Comparison of ENCODE assay signal across 8 mouse cellular contexts in the genomic region with DNA sequence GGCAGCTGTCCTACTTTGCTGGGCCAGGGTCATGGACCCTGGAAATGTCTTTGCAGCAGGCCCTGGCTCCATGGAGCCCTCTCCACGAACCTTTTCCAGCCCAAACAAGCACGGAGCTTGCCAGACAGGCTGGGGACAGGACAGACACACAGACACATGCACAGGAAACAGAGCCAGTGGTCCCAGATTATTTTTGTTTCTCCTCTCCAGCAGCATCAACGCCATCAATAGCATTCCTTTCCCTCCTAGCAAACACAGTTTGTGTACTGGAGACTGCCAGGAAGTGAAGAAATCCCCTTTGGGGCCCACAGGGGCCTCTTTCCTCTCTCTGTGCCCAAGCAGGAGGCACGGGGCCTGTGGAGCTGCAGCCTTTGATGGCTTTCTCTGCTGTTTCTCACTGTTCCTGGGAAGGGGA.
DNase-seq lines count a peak whose midpoint lies in the region; ATAC-seq lines count a peak whose summit lies in the region.
"Had no signal": no experiment of that assay in that cellular context is flagged by ENCODE, and none has a peak within 500 bp of the region (broad histone marks: within the 10 kb centered on the region; RNA-seq: fewer than 3 reads in every experiment).

No protein-coding gene starts in this region.

- H3K27ac ChIP-seq in forebrain, embryonic 15.5 days (replicated peaks), result peak overlapping the region; percentile 23; the same call in 1 of the 2 replicates
- H3K27ac ChIP-seq in lung, embryonic 15.5 days, result peak overlapping the region; percentile 8; the same call in 1 of the 2 replicates
- peak overlapping the region; percentile 51 for H3K27ac ChIP-seq in stomach, embryonic 16.5 days (ENCODE audit: low read length)
- H3K27ac ChIP-seq: macrophage had no signal

- no peaks in the 10 kb centered on the region for H3K4me1 ChIP-seq in forebrain, embryonic 15.5 days
- H3K4me1 ChIP-seq in lung, embryonic 15.5 days, result peaks cover 12% of the 10 kb centered on the region
- H3K4me1 ChIP-seq in stomach, embryonic 16.5 days (ENCODE audit: control insufficient read depth, insufficient read depth, low read length), result peaks cover 10% of the 10 kb centered on the region

- no peak overlapping the region for H3K4me3 ChIP-seq in forebrain, embryonic 15.5 days
- no peak overlapping the region for H3K4me3 ChIP-seq in lung, embryonic 15.5 days
- no peak overlapping the region for H3K4me3 ChIP-seq in stomach, embryonic 16.5 days (replicated peaks; ENCODE audit: low read length)

- no peaks in the 10 kb centered on the region for H3K36me3 ChIP-seq in forebrain, embryonic 15.5 days
- H3K36me3 ChIP-seq in lung, embryonic 15.5 days, result no peaks in the 10 kb centered on the region
- H3K36me3 ChIP-seq in stomach, embryonic 16.5 days (ENCODE audit: control insufficient read depth, insufficient read depth, low read length), result no peaks in the 10 kb centered on the region

- no peak overlapping the region for H3K4me2 ChIP-seq in forebrain, embryonic 15.5 days (replicated peaks)
- no peak overlapping the region for H3K4me2 ChIP-seq in lung, embryonic 15.5 days
- no peak overlapping the region for H3K4me2 ChIP-seq in stomach, embryonic 16.5 days (ENCODE audit: low read depth, low read length)

- H3K9ac ChIP-seq in forebrain, embryonic 15.5 days (replicated peaks), result no peak overlapping the region
- no peak overlapping the region for H3K9ac ChIP-seq in lung, embryonic 15.5 days
- H3K9ac ChIP-seq in stomach, embryonic 16.5 days (ENCODE audit: low read length), result peak overlapping the region; percentile 58

- intact Hi-C loops in heart, postnatal 14 days (cut with DNase I), result no loop called here

- ATAC-seq in forebrain, embryonic 15.5 days (replicated peaks), result no peak
- ATAC-seq in lung, embryonic 15.5 days (ENCODE audit: borderline replicate concordance, extremely low read depth, low FRiP score, low TSS enrichment), result peak; percentile 23; the same call in 1 of the 2 replicates
- ATAC-seq in stomach, embryonic 16.5 days (ENCODE audit: insufficient read depth, low FRiP score), result no peak

- no peaks in the 10 kb centered on the region for H3K9me3 ChIP-seq in forebrain, embryonic 15.5 days
- no peaks in the 10 kb centered on the region for H3K9me3 ChIP-seq in lung, embryonic 15.5 days
- H3K9me3 ChIP-seq in stomach, embryonic 16.5 days (replicated peaks; ENCODE audit: control insufficient read depth, low read length), result no peaks in the 10 kb centered on the region

- 5% methylated on average over 4 of the region's 4 CpGs for WGBS in forebrain, embryonic 15.5 days
- 3% methylated on average over 4 of the region's 4 CpGs for WGBS in lung, embryonic 15.5 days
- 5% methylated on average over 4 of the region's 4 CpGs for WGBS in stomach, embryonic 16.5 days

- DNase-seq in thymus, postnatal 4 days, result peak; percentile 17
- no peak for DNase-seq in thymus, postnatal 25 days
- peak; percentile 47 to 58 for DNase-seq in heart, postnatal 14 days
- no peak for DNase-seq in spleen, adult 18-20 months

- H3K27me3 ChIP-seq in forebrain, embryonic 15.5 days, result no peaks in the 10 kb centered on the region
- H3K27me3 ChIP-seq in lung, embryonic 15.5 days, result no peaks in the 10 kb centered on the region
- H3K27me3 ChIP-seq in stomach, embryonic 16.5 days (ENCODE audit: control insufficient read depth, insufficient read depth, low read length), result no peaks in the 10 kb centered on the region

Comparison
In these comparisons a context has a peak if more than half of its experiments do, and no peak if none do; other contexts are left out.
1. DNase-seq: peak in thymus, postnatal 4 days (single experiment) and heart, postnatal 14 days (2 of 2); none in thymus, postnatal 25 days (single experiment) and spleen, adult 18-20 months (0 of 2).
2. Peak in every context shown above with its lines, with median percentiles within 50 percentile points of each other: H3K27ac ChIP-seq.